Mouse (Mus musculus) embryonic facial prominence, embryonic 13.5 days (tissue): ENCODE results near the gene Olfr93. TPM values are rescaled to one million over a fixed set of nuclear protein-coding genes. Genes with fewer than 3 reads are reported as not detected.

ENCODE experiments used
- ATAC-seq: fragments of 200-750 bp; cut with Nextera tagmentation; 2 replicates; pipeline ENCODE4 v1.8.0; 2017; ENCODE audit warnings: low read depth; ENCODE audit not compliant: insufficient number of reproducible peaks, insufficient read depth, low FRiP score, low TSS enrichment
- H3K27ac ChIP-seq: fragments of 300-500 bp; sonication (generic); 2 replicates; pipeline ENCODE4 v1.5.1; 2015; ENCODE audit warnings: moderate library complexity, mild to moderate bottlenecking, inconsistent platforms
- H3K27me3 ChIP-seq: fragments of 300-500 bp; sonication (generic); 2 replicates; pipeline ENCODE4 v1.6.1; 2015; ENCODE audit warnings: mild to moderate bottlenecking, inconsistent platforms
- H3K36me3 ChIP-seq: fragments of 300-500 bp; sonication (generic); 2 replicates; pipeline ENCODE4 v1.6.1; 2015; ENCODE audit warnings: mild to moderate bottlenecking, inconsistent platforms
- H3K4me1 ChIP-seq: fragments of 300-500 bp; sonication (generic); 2 replicates; pipeline ENCODE4 v1.6.1; 2015; ENCODE audit warnings: inconsistent platforms
- H3K4me2 ChIP-seq: fragments of 300-500 bp; sonication (generic); 2 replicates; pipeline ENCODE4 v1.6.1; 2015; ENCODE audit warnings: moderate library complexity, mild to moderate bottlenecking, inconsistent platforms
- H3K4me3 ChIP-seq: fragments of 300-500 bp; sonication (generic); 2 replicates; pipeline ENCODE4 v1.5.1; 2015; ENCODE audit warnings: mild to moderate bottlenecking, inconsistent platforms
- H3K9ac ChIP-seq: fragments of 300-500 bp; sonication (generic); 2 replicates; pipeline ENCODE4 v1.6.1; 2015; ENCODE audit warnings: mild to moderate bottlenecking, inconsistent platforms
- H3K9me3 ChIP-seq: fragments of 300-500 bp; sonication (generic); 2 replicates; pipeline ENCODE4 v1.6.1; 2016; ENCODE audit warnings: inconsistent platforms
- WGBS: fragments of 180-500 bp; shearing (Covaris S2); methylation state at CpG from one replicate; pipeline ENCODE4 v1.1.7; 2015; ENCODE audit warnings: mixed read lengths; 5-methylcytosine and 5-hydroxymethylcytosine counted together
- polyA plus RNA-seq: library from polyadenylated mRNA; unstranded; fragments of >200 nt; fragmentation: Nextera tagmentation; extraction: Ambion mirVana; gene quantifications from 2 replicates; pipeline ENCODE4 v1.2.1, GENCODE M21; 2015

Olfr93 gene
- polyA plus RNA-seq, 1 experiment from 2014 or later: not detected

DNA sequence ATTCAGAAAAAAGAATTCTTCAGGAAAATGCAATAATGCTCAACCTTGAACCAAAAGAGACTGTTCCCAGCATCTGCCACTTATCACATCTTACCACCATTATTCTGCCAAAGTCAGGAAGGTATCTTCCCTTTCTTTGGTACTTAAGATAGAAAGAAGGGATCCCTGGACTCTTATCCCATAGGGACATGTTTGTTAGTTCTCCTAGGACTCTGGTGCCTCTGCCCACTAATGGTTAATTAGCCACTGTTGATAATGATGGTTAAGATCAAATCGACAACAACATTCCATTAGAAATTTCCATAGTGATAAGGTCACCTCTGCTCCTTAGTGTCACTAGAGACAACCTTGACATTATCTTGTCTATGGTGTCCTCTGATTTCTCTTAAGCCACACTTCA, 63.1 kb downstream of the Olfr93 start, which contains the start of gene Olfr91:
Olfr91 (minus strand) TSS at position 101 of the 400 bp plus-strand sequence.
- no peak within 1 kb of the TSS for H3K9ac ChIP-seq
- H3K27me3 ChIP-seq: no peaks in the 10 kb centered on the region
- no peak within 1 kb of the TSS for H3K4me3 ChIP-seq
- H3K4me1 ChIP-seq: no peaks in the 10 kb centered on the region
- H3K9me3 ChIP-seq: no peaks in the 10 kb centered on the region
- WGBS: 88% methylated on average over 1 of the region's 1 CpGs
- no peak within 1 kb of the TSS for H3K27ac ChIP-seq
- no peak for ATAC-seq
- H3K36me3 ChIP-seq: no peaks in the 10 kb centered on the region
- H3K4me2 ChIP-seq: no peak within 1 kb of the TSS

DNA sequence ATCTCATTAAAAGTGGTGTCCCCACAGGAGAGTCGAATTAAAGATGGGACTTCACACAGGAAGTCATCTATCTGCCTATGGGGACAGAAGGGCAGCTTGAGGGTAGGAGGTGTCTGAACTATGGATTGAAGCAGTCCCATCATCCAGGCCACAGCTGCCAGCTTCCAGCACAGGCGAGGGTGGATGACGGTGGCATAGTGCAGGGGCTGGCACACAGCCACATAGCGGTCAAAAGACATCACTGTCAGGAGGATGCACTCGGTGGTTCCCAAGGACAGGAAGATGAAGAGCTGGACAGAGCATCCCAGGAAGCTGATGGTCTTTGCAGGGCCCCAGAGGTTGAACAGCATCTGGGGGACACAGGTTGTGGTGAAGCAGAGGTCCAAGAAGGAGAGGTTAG, 68.0 kb downstream of the Olfr93 start:
- no peak overlapping the region for H3K4me2 ChIP-seq
- 84% methylated on average over 5 of the region's 5 CpGs for WGBS
- no peak overlapping the region for H3K9ac ChIP-seq
- no peaks in the 10 kb centered on the region for H3K27me3 ChIP-seq
- no peak overlapping the region for H3K27ac ChIP-seq
- H3K4me1 ChIP-seq: no peaks in the 10 kb centered on the region
- H3K4me3 ChIP-seq: no peak overlapping the region
- no peaks in the 10 kb centered on the region for H3K36me3 ChIP-seq
- ATAC-seq: no peak
- H3K9me3 ChIP-seq: no peaks in the 10 kb centered on the region

DNA sequence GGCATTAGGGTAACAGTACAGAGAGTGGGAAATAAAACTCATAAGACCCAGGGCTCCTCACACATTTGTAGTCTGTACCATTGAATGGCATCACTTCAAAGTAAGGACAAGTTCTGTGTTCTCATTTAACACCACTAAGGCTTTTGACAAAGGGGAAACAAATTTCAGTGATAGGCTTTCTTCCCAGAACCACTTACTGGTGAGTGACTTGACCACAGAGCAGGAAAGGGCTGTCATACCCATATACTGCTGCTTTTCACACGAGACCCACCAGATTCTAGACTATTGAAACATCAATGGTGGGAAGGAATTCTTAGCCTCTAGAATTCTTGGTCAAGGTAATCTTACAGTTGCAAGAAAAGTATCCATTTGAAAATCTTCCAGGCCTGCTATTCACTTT, 69.1 kb downstream of the Olfr93 start:
- Histone ChIP-seq H3K27ac (no peak overlapping the region), H3K4me3 (no peak overlapping the region), H3K9ac (no peak overlapping the region), H3K9me3 (no peaks in the 10 kb centered on the region), H3K4me1 (no peaks in the 10 kb centered on the region), H3K4me2 (no peak overlapping the region), H3K36me3 (no peaks in the 10 kb centered on the region), H3K27me3 (no peaks in the 10 kb centered on the region)
- WGBS: 73% methylated on average over 1 of the region's 1 CpGs
- no peak for ATAC-seq

Other genes with a start within 250 kb of the Olfr93 start
- 0.35 and 0.39 TPM in 2 replicates for gene Rnf39, start 218.6 kb downstream of the Olfr93 start, polyA plus RNA-seq
- 118 and 130 TPM in 2 replicates for gene Ppp1r11, start 209.8 kb downstream of the Olfr93 start, polyA plus RNA-seq
- 106 and 115 TPM in 2 replicates for gene Znrd1, start 202.9 kb downstream of the Olfr93 start, polyA plus RNA-seq
- gene Znrd1as, start 202.9 kb downstream of the Olfr93 start, polyA plus RNA-seq: 4.9 and 6.4 TPM in 2 replicates
- gene 2410137M14Rik, start 180.3 kb downstream of the Olfr93 start, polyA plus RNA-seq: not detected in 2 replicates
- 1.4 TPM in 2 replicates for gene H2-M5, start 172.0 kb downstream of the Olfr93 start, polyA plus RNA-seq
- gene Zfp57, start 160.3 kb downstream of the Olfr93 start, polyA plus RNA-seq: 112 and 113 TPM in 2 replicates
- 0.30 and 0.31 TPM in 2 replicates for gene Mog, start 138.1 kb downstream of the Olfr93 start, polyA plus RNA-seq
- 15.8 and 16.1 TPM in 2 replicates for gene Gabbr1, start 115.5 kb downstream of the Olfr93 start, polyA plus RNA-seq
- gene Olfr90, start 73.0 kb downstream of the Olfr93 start, polyA plus RNA-seq: 0.10 TPM in 1 of 2 replicates, not detected in the other
- gene Olfr91, start 63.2 kb downstream of the Olfr93 start, polyA plus RNA-seq: not detected in 2 replicates
- not detected in 2 replicates for gene Olfr92, start 41.4 kb downstream of the Olfr93 start, polyA plus RNA-seq
- not detected in 2 replicates for gene Ubd, start 32.4 kb upstream of the Olfr93 start, polyA plus RNA-seq
- gene Olfr94, start 39.5 kb upstream of the Olfr93 start, polyA plus RNA-seq: not detected in 2 replicates
- gene Olfr95, start 51.6 kb upstream of the Olfr93 start, polyA plus RNA-seq: not detected in 2 replicates
- not detected in 2 replicates for gene Olfr96, start 58.7 kb upstream of the Olfr93 start, polyA plus RNA-seq
- gene Olfr97, start 75.8 kb upstream of the Olfr93 start, polyA plus RNA-seq: not detected in 2 replicates
- gene Olfr98, start 102.3 kb upstream of the Olfr93 start, polyA plus RNA-seq: not detected in 2 replicates
- 0.94 and 1.4 TPM in 2 replicates for gene H2-M3, start 108.7 kb upstream of the Olfr93 start, polyA plus RNA-seq
- gene Olfr99, start 122.0 kb upstream of the Olfr93 start, polyA plus RNA-seq: not detected in 2 replicates
- gene Olfr101, start 142.8 kb upstream of the Olfr93 start, polyA plus RNA-seq: not detected in 2 replicates
- gene Olfr102, start 155.6 kb upstream of the Olfr93 start, polyA plus RNA-seq: not detected in 2 replicates
- gene Olfr103, start 178.2 kb upstream of the Olfr93 start, polyA plus RNA-seq: not detected in 2 replicates
- not detected in 2 replicates for gene Olfr104-ps, start 198.1 kb upstream of the Olfr93 start, polyA plus RNA-seq
- gene Olfr105-ps, start 217.5 kb upstream of the Olfr93 start, polyA plus RNA-seq: not detected in 2 replicates
- not detected in 2 replicates for gene Olfr106-ps, start 228.9 kb upstream of the Olfr93 start, polyA plus RNA-seq
- not detected in 2 replicates for gene Olfr107, start 237.7 kb upstream of the Olfr93 start, polyA plus RNA-seq